Mouse (Mus musculus) kidney, postnatal 0 days (tissue): ENCODE measurements around the gene Rtn4r. TPM values are rescaled to one million over a fixed set of nuclear protein-coding genes. Genes with fewer than 3 reads are reported as not detected.

Source experiments
- ATAC-seq: fragments of 200-750 bp; cut with Nextera tagmentation; replicated peaks from 2 replicates; pipeline ENCODE4 v1.8.0; 2017; ENCODE audit warnings: low read depth, moderate number of reproducible peaks, moderate TSS enrichment, moderate library complexity; ENCODE audit not compliant: low FRiP score
- DNase-seq: peaks from one replicate; pipeline ENCODE4 v3.0.0-alpha.2; 2016; ENCODE audit warnings: low spot score
- H3K27ac ChIP-seq: fragments of 300-500 bp; sonication (generic); 2 replicates; pipeline ENCODE4 v1.5.1; 2014; ENCODE audit warnings: mild to moderate bottlenecking
- H3K27me3 ChIP-seq: fragments of 300-500 bp; sonication (generic); 2 replicates; pipeline ENCODE4 v1.6.1; 2014; ENCODE audit warnings: low read length, mixed read lengths; ENCODE audit not compliant: insufficient read depth
- H3K36me3 ChIP-seq: fragments of 300-500 bp; sonication (generic); 2 replicates; pipeline ENCODE4 v1.6.1; 2014; ENCODE audit warnings: low read length, mixed read lengths; ENCODE audit not compliant: insufficient read depth
- H3K4me1 ChIP-seq: fragments of 300-500 bp; sonication (generic); replicated peaks from 2 replicates; pipeline ENCODE4 v1.6.1; 2014; ENCODE audit warnings: antibody characterized with exemption, low read length, mixed read lengths; ENCODE audit not compliant: insufficient read depth
- H3K4me2 ChIP-seq: fragments of 300-500 bp; sonication (generic); 2 replicates; pipeline ENCODE4 v1.6.1; 2014; ENCODE audit warnings: mild to moderate bottlenecking, low read length, moderate library complexity, mixed read lengths
- H3K4me3 ChIP-seq: fragments of 300-500 bp; sonication (generic); replicated peaks from 2 replicates; pipeline ENCODE4 v1.5.1; 2014; ENCODE audit warnings: low read depth, low read length
- H3K9ac ChIP-seq: fragments of 300-500 bp; sonication (generic); 2 replicates; pipeline ENCODE4 v1.6.1; 2014; ENCODE audit warnings: low read depth, low read length
- H3K9me3 ChIP-seq: fragments of 300-500 bp; sonication (generic); replicated peaks from 2 replicates; pipeline ENCODE4 v1.6.1; 2016; ENCODE audit warnings: low read length, inconsistent platforms, mixed read lengths
- CTCF ChIP-seq: IDR thresholded peaks from 2 replicates; pipeline ENCODE4 v1.5.1; 2016; ENCODE audit warnings: antibody characterized with exemption, low read depth, mild to moderate bottlenecking, moderate library complexity
- WGBS: fragments of 180-500 bp; shearing (Covaris S2); extraction: QIAGEN DNeasy Blood & Tissue Kit; methylation state at CpG from one replicate; pipeline ENCODE4 v1.1.7; 2014; 5-methylcytosine and 5-hydroxymethylcytosine counted together
- polyA plus RNA-seq: library from polyadenylated mRNA; unstranded; fragments of >200 nt; fragmentation: Nextera tagmentation; extraction: Ambion mirVana; gene quantifications from 2 replicates; pipeline ENCODE4 v1.2.1, GENCODE M21; 2015

Gene Rtn4r
- 1.0 and 1.2 TPM in 2 replicates for polyA plus RNA-seq

DNA sequence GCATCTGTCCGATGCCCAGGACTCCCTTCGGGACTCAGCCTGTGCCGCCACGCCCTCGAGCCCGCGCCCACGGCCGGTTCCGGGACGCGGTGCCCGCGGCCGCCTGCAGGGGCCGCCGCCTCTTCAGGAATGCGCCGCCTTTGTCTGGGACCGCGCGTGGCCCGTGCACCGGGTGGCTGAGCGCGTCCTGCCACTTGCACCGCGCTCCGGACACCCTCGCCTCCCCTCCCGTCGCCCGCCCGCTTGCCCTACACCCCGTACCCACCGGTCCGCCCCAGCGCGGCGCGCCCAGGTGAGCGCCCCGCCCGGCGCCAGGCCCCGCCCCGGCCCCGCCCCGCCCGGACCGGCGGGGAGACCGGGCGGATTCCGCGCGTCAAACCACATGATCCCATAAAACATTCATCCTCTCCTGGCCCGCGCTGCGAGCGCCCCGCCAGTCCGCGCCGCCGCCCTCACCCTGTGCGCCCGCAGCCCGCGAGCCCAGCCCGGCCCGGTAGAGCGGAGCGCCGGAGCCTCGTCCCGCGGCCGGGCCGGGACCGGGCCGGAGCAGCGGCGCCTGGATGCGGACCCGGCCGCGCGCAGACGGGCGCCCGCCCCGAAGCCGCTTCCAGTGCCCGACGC lies at the start of gene Rtn4r:
TSS of gene Rtn4r (plus strand) at position 402 of the 621 bp plus-strand sequence.
- no peaks in the 10 kb centered on the region for H3K36me3 ChIP-seq
- H3K4me3 ChIP-seq, result peak within 1 kb of the TSS; percentile 59
- DNase-seq (peak; percentile 75), ATAC-seq (peak; percentile 74)
- under 1% methylated on average over 88 of the region's 96 CpGs for WGBS
- peaks cover 13% of the 10 kb centered on the region; the same call in 1 of the 2 replicates for H3K27me3 ChIP-seq
- H3K9ac ChIP-seq, result peak within 1 kb of the TSS; percentile 54
- no peak within 1 kb of the TSS for H3K27ac ChIP-seq
- H3K4me2 ChIP-seq, result peak within 1 kb of the TSS; percentile 98
- H3K9me3 ChIP-seq, result no peaks in the 10 kb centered on the region
- TF ChIP-seq CTCF, result peak; percentile 60
- H3K4me1 ChIP-seq, result 0 out of 2 replicates have a peak, but pooled peaks cover 3% of the 10 kb centered on the region

DNA sequence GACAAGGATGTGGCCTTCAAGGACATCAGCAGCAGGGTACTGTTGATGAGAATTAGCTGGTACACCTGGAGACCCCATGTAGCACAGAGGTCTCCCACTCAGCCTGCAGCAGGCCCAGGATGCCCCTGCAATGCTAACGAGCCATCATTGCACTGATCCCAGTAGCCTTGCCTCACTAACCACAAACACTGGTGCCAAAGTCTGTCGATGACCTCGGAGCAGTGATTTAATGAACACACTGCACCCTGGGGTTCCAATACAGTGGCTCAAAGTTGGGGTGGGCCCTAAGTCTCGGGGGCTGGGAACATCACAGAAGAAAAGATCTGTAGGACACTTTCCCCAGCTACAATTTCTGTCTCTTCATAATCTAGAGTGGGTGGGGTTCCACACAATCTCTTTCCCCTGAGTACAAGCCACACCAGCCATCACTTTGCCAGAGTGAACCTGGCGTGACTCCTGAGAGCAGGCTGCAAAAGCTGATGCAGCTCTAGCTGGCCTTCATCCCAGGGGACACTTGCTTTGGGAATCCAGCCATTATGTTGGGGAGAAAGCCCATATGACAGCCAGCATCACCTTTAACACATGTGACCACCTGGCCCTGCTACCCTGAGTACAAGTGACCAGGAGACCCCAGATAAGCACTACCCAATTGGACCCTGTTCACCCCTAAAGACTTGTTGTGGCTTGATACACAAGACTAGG lies 49.0 kb upstream of the Rtn4r start:
- Histone ChIP-seq H3K9me3 (no peaks in the 10 kb centered on the region), H3K9ac (no peak overlapping the region), H3K4me1 (no peaks in the 10 kb centered on the region), H3K27ac (no peak overlapping the region), H3K36me3 (0 out of 2 replicates have a peak, but pooled peaks cover 3% of the 10 kb centered on the region), H3K4me2 (no peak overlapping the region), H3K4me3 (no peak overlapping the region), H3K27me3 (no peaks in the 10 kb centered on the region)
- no peak for ATAC-seq
- 80% methylated on average over 5 of the region's 5 CpGs for WGBS
- TF ChIP-seq CTCF, result no peak
- DNase-seq, result no peak

DNA sequence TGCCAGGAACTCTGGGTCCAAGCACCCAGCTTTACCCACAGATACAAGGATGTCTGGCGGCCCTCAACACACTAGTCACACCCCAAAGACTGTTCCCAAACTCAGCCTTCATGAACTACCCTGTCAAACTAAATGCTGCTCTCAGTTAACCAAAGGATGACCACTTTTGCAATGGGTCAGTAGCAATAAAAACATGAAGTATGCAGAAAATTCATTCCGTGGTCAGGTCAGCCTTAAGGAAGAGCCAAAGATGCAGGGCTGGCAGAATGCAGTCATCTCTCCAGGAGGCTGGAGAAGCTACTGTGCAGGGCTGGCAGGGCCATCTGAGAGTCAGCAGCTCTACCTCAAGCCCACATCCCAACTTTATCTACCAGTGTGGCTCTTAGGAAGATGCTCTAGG lies 48.1 kb upstream of the Rtn4r start:
- no peaks in the 10 kb centered on the region for H3K9me3 ChIP-seq
- no peak for TF ChIP-seq CTCF
- H3K4me3 ChIP-seq, result no peak overlapping the region
- no peaks in the 10 kb centered on the region for H3K27me3 ChIP-seq
- no peak overlapping the region for H3K9ac ChIP-seq
- no peak overlapping the region for H3K27ac ChIP-seq
- no peak overlapping the region for H3K4me2 ChIP-seq
- no peaks in the 10 kb centered on the region for H3K4me1 ChIP-seq
- 81% methylated on average over 2 of the region's 2 CpGs for WGBS
- 0 out of 2 replicates have a peak, but pooled peaks cover 3% of the 10 kb centered on the region for H3K36me3 ChIP-seq
- ATAC-seq (no peak), DNase-seq (no peak)

DNA sequence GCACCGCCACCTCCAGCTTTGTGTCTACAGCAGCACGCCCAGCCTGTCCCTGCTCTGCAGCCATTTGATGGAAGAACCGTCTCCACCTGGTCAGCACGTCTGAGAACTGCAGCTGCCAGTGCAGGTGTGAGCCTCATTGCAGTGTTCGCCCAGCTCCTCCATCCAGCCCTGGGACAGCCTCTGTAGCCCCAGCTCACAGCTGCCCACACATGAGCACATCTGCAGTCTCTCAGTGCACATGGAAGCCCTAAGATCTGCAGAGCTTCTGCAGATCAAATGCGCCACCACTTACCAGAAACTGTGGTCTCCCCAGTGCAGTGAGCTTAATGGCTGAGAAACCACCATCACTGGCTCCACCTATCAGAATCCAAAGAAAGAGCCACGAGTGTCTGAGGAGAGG lies 47.3 kb upstream of the Rtn4r start:
- Histone ChIP-seq H3K9ac (no peak overlapping the region), H3K4me2 (no peak overlapping the region), H3K4me1 (no peaks in the 10 kb centered on the region), H3K27me3 (no peaks in the 10 kb centered on the region), H3K4me3 (no peak overlapping the region), H3K36me3 (0 out of 2 replicates have a peak, but pooled peaks cover 3% of the 10 kb centered on the region), H3K9me3 (no peaks in the 10 kb centered on the region), H3K27ac (no peak overlapping the region)
- ATAC-seq (no peak), DNase-seq (no peak)
- TF ChIP-seq CTCF, result no peak
- WGBS, result 84% methylated on average over 7 of the region's 7 CpGs

DNA sequence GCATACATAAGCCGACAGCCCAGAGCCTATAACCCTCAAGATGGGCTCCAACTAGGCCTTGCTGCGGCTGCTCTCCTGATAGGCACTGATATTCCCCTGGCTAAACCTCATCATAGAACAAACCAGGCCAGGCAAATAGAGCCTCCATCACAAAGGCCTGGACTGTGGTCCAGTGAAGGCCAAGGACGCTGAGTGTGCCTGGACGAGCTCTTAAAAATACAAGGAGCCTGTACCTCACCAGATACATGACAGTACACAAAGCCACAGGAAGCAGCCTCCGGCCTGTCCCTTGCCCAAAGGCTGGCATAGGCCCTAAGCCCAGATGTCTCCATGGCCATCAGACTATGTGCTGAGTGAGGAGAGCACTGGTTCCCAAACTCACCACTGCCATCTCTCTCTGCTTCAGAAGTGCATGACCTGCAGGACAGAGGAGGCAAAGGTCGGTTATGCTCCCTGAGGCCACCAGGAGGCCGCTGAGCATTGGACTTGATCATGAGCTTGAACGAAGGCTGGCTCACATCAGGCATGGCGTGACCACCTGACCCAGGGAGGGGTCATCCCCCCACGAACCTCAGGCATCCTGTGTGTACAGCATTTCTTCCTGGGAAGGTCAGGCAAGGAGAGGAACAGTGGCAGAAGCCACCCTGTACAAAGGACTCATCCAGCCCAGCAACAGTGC lies 46.2 kb upstream of the Rtn4r start:
- Histone ChIP-seq H3K9ac (no peak overlapping the region), H3K27ac (no peak overlapping the region), H3K4me3 (no peak overlapping the region), H3K4me2 (no peak overlapping the region), H3K36me3 (0 out of 2 replicates have a peak, but pooled peaks cover 3% of the 10 kb centered on the region), H3K27me3 (no peaks in the 10 kb centered on the region), H3K9me3 (no peaks in the 10 kb centered on the region), H3K4me1 (no peaks in the 10 kb centered on the region)
- DNase-seq (no peak), ATAC-seq (no peak; the same call in 1 of the 2 replicates)
- peak; percentile 37 for TF ChIP-seq CTCF
- 79% methylated on average over 10 of the region's 10 CpGs for whole genome bisulfite sequencing

DNA sequence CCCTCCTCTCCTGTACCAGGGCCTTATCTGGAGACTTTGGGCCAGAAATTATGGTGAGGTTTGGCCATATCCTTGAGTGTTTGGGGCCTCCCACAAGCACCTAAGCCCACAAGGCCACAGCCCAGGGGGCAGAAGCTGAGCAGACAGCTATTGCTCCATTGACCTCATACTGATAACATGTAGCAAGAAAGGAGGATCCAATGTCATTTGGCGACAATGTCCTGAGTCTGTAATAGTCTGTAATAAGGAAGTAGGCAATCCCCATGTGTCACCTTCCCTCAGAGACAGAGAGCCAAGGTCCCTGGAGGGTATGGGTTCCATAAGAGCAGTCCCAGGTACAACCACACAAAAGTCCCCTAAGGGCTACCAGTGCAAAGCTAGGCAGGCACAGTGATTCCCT lies 45.2 kb upstream of the Rtn4r start:
- DNase-seq, result no peak
- no peak overlapping the region for H3K4me3 ChIP-seq

More for the DNA sequence above, 45.2 kb upstream of the Rtn4r start:
- no peak overlapping the region for H3K4me2 ChIP-seq
- 79% methylated on average over 1 of the region's 1 CpGs for WGBS
- H3K27me3 ChIP-seq, result no peaks in the 10 kb centered on the region
- H3K27ac ChIP-seq, result no peak overlapping the region
- no peak for ATAC-seq
- 0 out of 2 replicates have a peak, but pooled peaks cover 3% of the 10 kb centered on the region for H3K36me3 ChIP-seq
- TF ChIP-seq CTCF, result no peak
- H3K9ac ChIP-seq, result no peak overlapping the region
- no peaks in the 10 kb centered on the region for H3K9me3 ChIP-seq
- no peaks in the 10 kb centered on the region for H3K4me1 ChIP-seq
